Mouse (Mus musculus): Measurements from ENCODE around the gene Cldnd2. TPM values are rescaled to one million over a fixed set of nuclear protein-coding genes. Genes with fewer than 3 reads are reported as not detected.

The Cldnd2 gene
- polyA plus RNA-seq, 1 experiment from 2014 or later: not detected

- Histone ChIP-seq H3K9ac (replicated peaks; ENCODE audit: low read length) (no peak overlapping the region), H3K4me2 (ENCODE audit: low read length) (no peak overlapping the region), H3K4me1 (ENCODE audit: control insufficient read depth, insufficient read depth, low read length) (no peaks in the 10 kb centered on the region), H3K9me3 (ENCODE audit: control insufficient read depth, low read length) (no peaks in the 10 kb centered on the region), H3K4me3 (replicated peaks; ENCODE audit: low read depth, low read length) (no peak overlapping the region), H3K27ac (replicated peaks; ENCODE audit: low read depth, low read length) (no peak overlapping the region), H3K36me3 (ENCODE audit: control insufficient read depth, insufficient read depth, low read length) (peaks cover 38% of the 10 kb centered on the region), H3K27me3 (ENCODE audit: control insufficient read depth, insufficient read depth, low read length) (no peaks in the 10 kb centered on the region)
- DNase-seq (no peak), ATAC-seq (ENCODE audit: low FRiP score, low TSS enrichment) (no peak)
- 97% methylated on average over 14 of the region's 14 CpGs for WGBS
Observed at GRCm38 (mm10) chr7:43453599-43454355, 13.2 kb downstream of the Cldnd2 start.

GRCm38 (mm10) chr7:43454371-43454770, 13.8 kb downstream of the Cldnd2 start:
- no peaks in the 10 kb centered on the region for H3K9me3 ChIP-seq (ENCODE audit: control insufficient read depth, low read length)
- H3K27ac ChIP-seq (replicated peaks; ENCODE audit: low read depth, low read length): no peak overlapping the region
- no peak for ATAC-seq (ENCODE audit: low FRiP score, low TSS enrichment)
- H3K27me3 ChIP-seq (ENCODE audit: control insufficient read depth, insufficient read depth, low read length): no peaks in the 10 kb centered on the region
- no peak overlapping the region for H3K4me2 ChIP-seq (ENCODE audit: low read length)
- 91% methylated on average over 6 of the region's 6 CpGs for WGBS
- DNase-seq: no peak
- no peak overlapping the region for H3K9ac ChIP-seq (replicated peaks; ENCODE audit: low read length)
- peaks cover 38% of the 10 kb centered on the region for H3K36me3 ChIP-seq (ENCODE audit: control insufficient read depth, insufficient read depth, low read length)
- no peaks in the 10 kb centered on the region for H3K4me1 ChIP-seq (ENCODE audit: control insufficient read depth, insufficient read depth, low read length)
- no peak overlapping the region for H3K4me3 ChIP-seq (replicated peaks; ENCODE audit: low read depth, low read length)

DNA sequence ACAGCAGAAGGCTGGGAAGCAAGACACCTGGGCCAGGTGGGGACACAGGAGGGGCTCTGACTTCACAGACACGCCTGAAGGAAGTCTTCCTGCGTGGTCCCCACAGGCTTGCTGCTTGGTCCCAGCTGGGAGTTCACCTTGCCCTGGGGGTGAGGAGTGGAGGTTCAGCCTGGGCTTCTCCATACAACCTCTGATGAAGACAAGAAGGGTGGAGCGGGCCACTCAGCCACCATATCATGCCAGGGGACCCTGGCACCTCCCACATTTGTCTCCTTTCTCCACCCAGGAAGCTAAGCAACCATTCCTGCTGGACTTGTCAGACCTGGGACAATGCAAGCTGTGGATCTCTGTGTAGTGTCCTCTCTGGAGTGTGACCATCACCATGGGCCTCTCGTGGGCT, 22.3 kb downstream of the Cldnd2 start, which contains the start of gene Vsig10l:
TSS of gene Vsig10l (plus strand) at position 301 of the 400 bp plus-strand sequence.
- Histone ChIP-seq H3K4me2 (ENCODE audit: low read length) (no peak within 1 kb of the TSS), H3K9me3 (ENCODE audit: control insufficient read depth, low read length) (no peaks in the 10 kb centered on the region), H3K4me1 (ENCODE audit: control insufficient read depth, insufficient read depth, low read length) (peaks cover 10% of the 10 kb centered on the region; the same call in 1 of the 2 replicates), H3K9ac (replicated peaks; ENCODE audit: low read length) (no peak within 1 kb of the TSS), H3K27me3 (ENCODE audit: control insufficient read depth, insufficient read depth, low read length) (no peaks in the 10 kb centered on the region), H3K4me3 (replicated peaks; ENCODE audit: low read depth, low read length) (no peak within 1 kb of the TSS), H3K27ac (replicated peaks; ENCODE audit: low read depth, low read length) (no peak within 1 kb of the TSS), H3K36me3 (ENCODE audit: control insufficient read depth, insufficient read depth, low read length) (no peaks in the 10 kb centered on the region)
- ATAC-seq (ENCODE audit: low FRiP score, low TSS enrichment) (no peak), DNase-seq (no peak)
- WGBS: 63% methylated on average over 4 of the region's 4 CpGs

- no peak overlapping the region for H3K4me3 ChIP-seq (replicated peaks; ENCODE audit: low read depth, low read length)
- no peaks in the 10 kb centered on the region for H3K27me3 ChIP-seq (ENCODE audit: control insufficient read depth, insufficient read depth, low read length)
- no peaks in the 10 kb centered on the region for H3K36me3 ChIP-seq (ENCODE audit: control insufficient read depth, insufficient read depth, low read length)
- peaks cover 10% of the 10 kb centered on the region; the same call in 1 of the 2 replicates for H3K4me1 ChIP-seq (ENCODE audit: control insufficient read depth, insufficient read depth, low read length)
- H3K27ac ChIP-seq (replicated peaks; ENCODE audit: low read depth, low read length): no peak overlapping the region
- no peaks in the 10 kb centered on the region for H3K9me3 ChIP-seq (ENCODE audit: control insufficient read depth, low read length)
- H3K4me2 ChIP-seq (ENCODE audit: low read length): no peak overlapping the region
- ATAC-seq (ENCODE audit: low FRiP score, low TSS enrichment) (no peak), DNase-seq (no peak)
- WGBS: 81% methylated on average over 7 of the region's 7 CpGs
- H3K9ac ChIP-seq (replicated peaks; ENCODE audit: low read length): no peak overlapping the region
Observed at GRCm38 (mm10) chr7:43463976-43464375, 23.4 kb downstream of the Cldnd2 start.

- H3K9ac ChIP-seq (replicated peaks; ENCODE audit: low read length): peak overlapping the region; percentile 49
- peaks cover 10% of the 10 kb centered on the region; the same call in 1 of the 2 replicates for H3K4me1 ChIP-seq (ENCODE audit: control insufficient read depth, insufficient read depth, low read length)
- DNase-seq (peak; percentile 77), ATAC-seq (ENCODE audit: low FRiP score, low TSS enrichment) (peak; percentile 15; the same call in 1 of the 2 replicates)
- peak overlapping the region; percentile 46; the same call in 1 of the 2 replicates for H3K27ac ChIP-seq (replicated peaks; ENCODE audit: low read depth, low read length)
- H3K27me3 ChIP-seq (ENCODE audit: control insufficient read depth, insufficient read depth, low read length): no peaks in the 10 kb centered on the region
- WGBS: 8% methylated on average over 35 of the region's 35 CpGs
- H3K4me2 ChIP-seq (ENCODE audit: low read length): peak overlapping the region; percentile 75
- H3K9me3 ChIP-seq (ENCODE audit: control insufficient read depth, low read length): no peaks in the 10 kb centered on the region
- H3K36me3 ChIP-seq (ENCODE audit: control insufficient read depth, insufficient read depth, low read length): no peaks in the 10 kb centered on the region
- H3K4me3 ChIP-seq (replicated peaks; ENCODE audit: low read depth, low read length): peak overlapping the region; percentile 40
Observed at GRCm38 (mm10) chr7:43464864-43465343, 24.3 kb downstream of the Cldnd2 start.

GRCm38 (mm10) chr7:43465344-43466098, 24.9 kb downstream of the Cldnd2 start:
- peak; percentile 89 for DNase-seq
- Histone ChIP-seq H3K27ac (replicated peaks; ENCODE audit: low read depth, low read length) (peak overlapping the region; percentile 46; the same call in 1 of the 2 replicates), H3K9me3 (ENCODE audit: control insufficient read depth, low read length) (no peaks in the 10 kb centered on the region), H3K4me1 (ENCODE audit: control insufficient read depth, insufficient read depth, low read length) (peaks cover 10% of the 10 kb centered on the region; the same call in 1 of the 2 replicates), H3K27me3 (ENCODE audit: control insufficient read depth, insufficient read depth, low read length) (no peaks in the 10 kb centered on the region), H3K4me3 (replicated peaks; ENCODE audit: low read depth, low read length) (peak overlapping the region; percentile 40), H3K36me3 (ENCODE audit: control insufficient read depth, insufficient read depth, low read length) (no peaks in the 10 kb centered on the region), H3K4me2 (ENCODE audit: low read length) (peak overlapping the region; percentile 75), H3K9ac (replicated peaks; ENCODE audit: low read length) (peak overlapping the region; percentile 49)
- under 1% methylated on average over 33 of the region's 33 CpGs for WGBS
- ATAC-seq (ENCODE audit: low FRiP score, low TSS enrichment): peak; percentile 78

- H3K36me3 ChIP-seq (ENCODE audit: control insufficient read depth, insufficient read depth, low read length): no peaks in the 10 kb centered on the region
- peaks cover 10% of the 10 kb centered on the region; the same call in 1 of the 2 replicates for H3K4me1 ChIP-seq (ENCODE audit: control insufficient read depth, insufficient read depth, low read length)
- DNase-seq (peak; percentile 90), ATAC-seq (ENCODE audit: low FRiP score, low TSS enrichment) (peak; percentile 70)
- 1% methylated on average over 33 of the region's 33 CpGs for WGBS
- peak overlapping the region; percentile 40 for H3K4me3 ChIP-seq (replicated peaks; ENCODE audit: low read depth, low read length)
- peak overlapping the region; percentile 38 for H3K9ac ChIP-seq (replicated peaks; ENCODE audit: low read length)
- peak overlapping the region; percentile 75 for H3K4me2 ChIP-seq (ENCODE audit: low read length)
- no peaks in the 10 kb centered on the region for H3K9me3 ChIP-seq (ENCODE audit: control insufficient read depth, low read length)
- no peaks in the 10 kb centered on the region for H3K27me3 ChIP-seq (ENCODE audit: control insufficient read depth, insufficient read depth, low read length)
- H3K27ac ChIP-seq (replicated peaks; ENCODE audit: low read depth, low read length): peak overlapping the region; percentile 46; the same call in 1 of the 2 replicates
Observed at GRCm38 (mm10) chr7:43466099-43466694, 25.6 kb downstream of the Cldnd2 start.

DNA sequence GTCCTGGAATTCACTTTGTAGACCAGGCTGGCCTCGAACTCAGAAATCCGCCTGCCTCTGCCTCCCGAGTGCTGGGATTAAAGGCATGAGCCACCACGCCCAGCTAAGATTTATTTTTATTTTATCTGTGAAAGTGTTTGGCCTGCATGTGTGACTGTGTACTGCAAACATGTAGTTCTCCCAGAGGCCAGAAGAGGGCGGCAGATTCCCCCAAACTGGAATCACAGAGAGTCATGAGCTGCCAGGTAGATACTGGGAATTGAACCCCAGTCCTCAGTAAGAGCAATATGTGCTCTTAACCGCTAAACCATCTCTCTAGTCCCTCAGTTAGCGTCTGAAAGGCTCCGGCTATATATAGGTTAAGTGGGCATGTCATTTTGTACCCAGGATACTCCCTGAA, 29.8 kb downstream of the Cldnd2 start:
- 42% methylated on average over 8 of the region's 8 CpGs for WGBS

More for the DNA sequence above, 29.8 kb downstream of the Cldnd2 start:
- Histone ChIP-seq H3K4me1 (ENCODE audit: control insufficient read depth, insufficient read depth, low read length) (peaks cover 7% of the 10 kb centered on the region; the same call in 1 of the 2 replicates), H3K36me3 (ENCODE audit: control insufficient read depth, insufficient read depth, low read length) (peaks cover 14% of the 10 kb centered on the region), H3K4me2 (ENCODE audit: low read length) (no peak overlapping the region), H3K4me3 (replicated peaks; ENCODE audit: low read depth, low read length) (no peak overlapping the region), H3K27ac (replicated peaks; ENCODE audit: low read depth, low read length) (no peak overlapping the region), H3K9ac (replicated peaks; ENCODE audit: low read length) (no peak overlapping the region), H3K9me3 (ENCODE audit: control insufficient read depth, low read length) (no peaks in the 10 kb centered on the region), H3K27me3 (ENCODE audit: control insufficient read depth, insufficient read depth, low read length) (no peaks in the 10 kb centered on the region)
- peak; percentile 52 for DNase-seq
- no peak for ATAC-seq (ENCODE audit: low FRiP score, low TSS enrichment)

All from midbrain, embryonic 14.5 days (tissue).